Mouse (Mus musculus) heart, embryonic 15.5 days (tissue): ENCODE results near the gene Gm20479. TPM values are rescaled to one million over a fixed set of nuclear protein-coding genes. Genes with fewer than 3 reads are reported as not detected.

Experiments
- ATAC-seq: fragments of 200-750 bp; cut with Nextera tagmentation; replicated peaks from 2 replicates; pipeline ENCODE4 v1.8.0; 2017; ENCODE audit warnings: low read depth, moderate TSS enrichment; ENCODE audit not compliant: insufficient number of reproducible peaks, insufficient read depth, low FRiP score
- H3K27ac ChIP-seq: fragments of 300-500 bp; sonication (generic); 2 replicates; pipeline ENCODE4 v1.5.1; 2015; ENCODE audit warnings: mild to moderate bottlenecking, inconsistent platforms
- H3K27me3 ChIP-seq: fragments of 300-500 bp; sonication (generic); 2 replicates; pipeline ENCODE4 v1.6.1; 2015; ENCODE audit warnings: inconsistent platforms
- H3K36me3 ChIP-seq: fragments of 300-500 bp; sonication (generic); 2 replicates; pipeline ENCODE4 v1.6.1; 2015; ENCODE audit warnings: mild to moderate bottlenecking, inconsistent platforms
- H3K4me1 ChIP-seq: fragments of 300-500 bp; sonication (generic); replicated peaks from 2 replicates; pipeline ENCODE4 v1.6.1; 2015; ENCODE audit warnings: inconsistent platforms
- H3K4me2 ChIP-seq: fragments of 300-500 bp; sonication (generic); 2 replicates; pipeline ENCODE4 v1.6.1; 2015; ENCODE audit warnings: inconsistent platforms, mild to moderate bottlenecking, moderate library complexity
- H3K4me3 ChIP-seq: fragments of 300-500 bp; sonication (generic); 2 replicates; pipeline ENCODE4 v1.5.1; 2015; ENCODE audit warnings: mild to moderate bottlenecking, inconsistent platforms
- H3K9ac ChIP-seq: fragments of 300-500 bp; sonication (generic); 2 replicates; pipeline ENCODE4 v1.6.1; 2015; ENCODE audit warnings: mild to moderate bottlenecking, inconsistent platforms
- H3K9me3 ChIP-seq: fragments of 300-500 bp; sonication (generic); replicated peaks from 2 replicates; pipeline ENCODE4 v1.6.1; 2016; ENCODE audit warnings: inconsistent platforms
- WGBS: fragments of 180-500 bp; shearing (Covaris S2); methylation state at CpG from one replicate; pipeline ENCODE4 v1.1.7; 2015; ENCODE audit warnings: mixed read lengths; 5-methylcytosine and 5-hydroxymethylcytosine counted together
- polyA plus RNA-seq: library from polyadenylated mRNA; unstranded; fragments of >200 nt; fragmentation: Nextera tagmentation; extraction: Ambion mirVana; gene quantifications from 2 replicates; pipeline ENCODE4 v1.2.1, GENCODE M21; 2015

Gm20479 gene
- polyA plus RNA-seq, 1 experiment from 2014 or later = not detected

DNA sequence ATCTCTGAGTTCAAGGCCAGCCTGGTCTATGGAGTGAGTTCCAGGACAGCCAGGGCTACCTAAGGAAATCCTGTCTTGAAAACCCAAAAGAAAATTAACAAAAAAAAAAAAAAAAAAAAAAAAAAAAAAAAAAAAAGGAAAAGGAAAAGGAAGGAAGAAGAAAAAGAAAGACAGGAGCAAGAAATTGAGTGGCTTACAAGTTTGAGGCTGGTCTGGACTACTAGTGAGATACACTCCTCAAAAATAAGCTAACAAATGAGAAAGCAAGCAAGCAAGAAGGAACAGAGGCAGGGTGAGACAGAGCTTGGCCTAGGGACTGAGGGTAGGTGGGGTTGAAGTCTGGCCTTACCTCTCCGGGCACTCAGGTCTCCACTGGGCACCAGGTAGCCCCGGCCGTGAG is 47.4 kb downstream of the Gm20479 start:
- 51% methylated on average over 3 of the region's 3 CpGs for WGBS
- no peak overlapping the region for H3K4me3 ChIP-seq
- no peak overlapping the region for H3K9ac ChIP-seq
- peaks cover 22% of the 10 kb centered on the region for H3K27me3 ChIP-seq
- H3K27ac ChIP-seq = peak overlapping the region; percentile 38; the same call in 1 of the 2 replicates
- H3K4me1 ChIP-seq = peaks cover 21% of the 10 kb centered on the region
- H3K36me3 ChIP-seq = peaks cover 25% of the 10 kb centered on the region
- H3K4me2 ChIP-seq = peak overlapping the region; percentile 61
- peaks cover 6% of the 10 kb centered on the region; the same call in 1 of the 2 replicates for H3K9me3 ChIP-seq
- no peak for ATAC-seq

DNA sequence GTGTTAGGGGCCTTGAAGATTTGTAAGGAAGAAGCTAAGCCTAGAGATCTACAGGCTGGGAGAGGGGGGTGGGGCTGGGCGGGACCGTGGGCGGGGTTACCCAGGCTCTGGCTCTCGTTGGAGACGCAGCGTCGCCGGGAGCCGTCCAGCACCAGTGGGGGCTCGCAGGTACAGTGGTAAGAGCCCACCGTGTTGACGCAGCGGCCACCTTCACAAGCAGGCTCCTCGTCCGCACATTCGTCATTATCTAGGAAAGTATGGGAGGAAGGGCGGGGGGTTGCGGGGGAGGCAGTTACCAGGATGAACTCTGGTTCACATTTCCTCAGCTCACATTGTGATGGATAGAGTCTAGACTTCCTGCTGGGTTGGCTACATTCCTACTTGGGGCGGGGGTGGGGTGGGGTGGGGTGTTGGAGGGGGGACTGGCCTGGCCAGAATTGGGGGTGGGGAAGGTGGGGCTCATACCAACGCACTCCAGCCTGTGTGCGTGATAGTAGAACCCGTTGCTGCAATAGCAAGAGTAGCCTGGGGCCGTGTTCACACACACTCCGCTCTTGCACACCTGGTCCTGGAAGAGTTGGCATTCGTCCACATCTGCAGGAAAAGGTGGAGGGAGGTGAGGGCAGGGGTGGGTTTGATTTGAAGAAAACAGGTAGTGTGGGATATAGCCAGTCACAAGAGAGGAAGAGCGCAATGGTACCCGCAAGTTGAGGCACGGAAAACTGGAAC is 48.2 kb downstream of the Gm20479 start:
- peak overlapping the region; percentile 61 for H3K4me2 ChIP-seq
- H3K4me1 ChIP-seq = peaks cover 21% of the 10 kb centered on the region
- no peak overlapping the region for H3K9ac ChIP-seq

DNA sequence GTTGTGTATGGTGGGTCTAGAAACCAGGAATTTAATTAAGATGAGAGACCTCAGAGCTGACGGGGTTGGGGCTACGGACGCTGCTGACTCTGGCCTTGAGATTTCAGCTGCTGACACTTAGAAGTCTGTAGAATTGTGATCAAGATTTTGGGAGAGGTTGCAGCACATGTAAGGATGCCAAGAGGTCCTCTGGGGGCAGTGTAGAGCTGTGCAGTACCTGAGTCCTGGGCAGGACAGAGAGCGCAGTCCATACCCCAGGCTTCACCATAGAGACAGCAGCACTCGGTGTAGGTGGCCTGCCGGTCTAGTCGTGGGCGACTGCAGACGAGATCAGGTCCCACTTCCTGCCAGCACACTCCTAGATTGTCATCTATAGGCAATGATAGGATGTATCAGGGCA is 49.7 kb downstream of the Gm20479 start:
- H3K4me1 ChIP-seq = peaks cover 21% of the 10 kb centered on the region
- peaks cover 28% of the 10 kb centered on the region for H3K27me3 ChIP-seq
- H3K4me2 ChIP-seq = no peak overlapping the region
- ATAC-seq = no peak
- H3K9ac ChIP-seq = no peak overlapping the region
- 0 out of 2 replicates have a peak, but pooled peaks cover 5% of the 10 kb centered on the region for H3K36me3 ChIP-seq
- no peaks in the 10 kb centered on the region for H3K9me3 ChIP-seq
- H3K4me3 ChIP-seq = no peak overlapping the region
- no peak overlapping the region for H3K27ac ChIP-seq
- WGBS = 68% methylated on average over 9 of the region's 9 CpGs

More for the DNA sequence above, 48.2 kb downstream of the Gm20479 start:
- H3K36me3 ChIP-seq = peaks cover 17% of the 10 kb centered on the region
- H3K27me3 ChIP-seq = peaks cover 24% of the 10 kb centered on the region
- H3K9me3 ChIP-seq = 0 out of 2 replicates have a peak, but pooled peaks cover 6% of the 10 kb centered on the region
- 10% methylated on average over 28 of the region's 28 CpGs for WGBS
- peak overlapping the region; percentile 34 for H3K4me3 ChIP-seq
- no peak overlapping the region for H3K27ac ChIP-seq
- ATAC-seq = no peak

DNA sequence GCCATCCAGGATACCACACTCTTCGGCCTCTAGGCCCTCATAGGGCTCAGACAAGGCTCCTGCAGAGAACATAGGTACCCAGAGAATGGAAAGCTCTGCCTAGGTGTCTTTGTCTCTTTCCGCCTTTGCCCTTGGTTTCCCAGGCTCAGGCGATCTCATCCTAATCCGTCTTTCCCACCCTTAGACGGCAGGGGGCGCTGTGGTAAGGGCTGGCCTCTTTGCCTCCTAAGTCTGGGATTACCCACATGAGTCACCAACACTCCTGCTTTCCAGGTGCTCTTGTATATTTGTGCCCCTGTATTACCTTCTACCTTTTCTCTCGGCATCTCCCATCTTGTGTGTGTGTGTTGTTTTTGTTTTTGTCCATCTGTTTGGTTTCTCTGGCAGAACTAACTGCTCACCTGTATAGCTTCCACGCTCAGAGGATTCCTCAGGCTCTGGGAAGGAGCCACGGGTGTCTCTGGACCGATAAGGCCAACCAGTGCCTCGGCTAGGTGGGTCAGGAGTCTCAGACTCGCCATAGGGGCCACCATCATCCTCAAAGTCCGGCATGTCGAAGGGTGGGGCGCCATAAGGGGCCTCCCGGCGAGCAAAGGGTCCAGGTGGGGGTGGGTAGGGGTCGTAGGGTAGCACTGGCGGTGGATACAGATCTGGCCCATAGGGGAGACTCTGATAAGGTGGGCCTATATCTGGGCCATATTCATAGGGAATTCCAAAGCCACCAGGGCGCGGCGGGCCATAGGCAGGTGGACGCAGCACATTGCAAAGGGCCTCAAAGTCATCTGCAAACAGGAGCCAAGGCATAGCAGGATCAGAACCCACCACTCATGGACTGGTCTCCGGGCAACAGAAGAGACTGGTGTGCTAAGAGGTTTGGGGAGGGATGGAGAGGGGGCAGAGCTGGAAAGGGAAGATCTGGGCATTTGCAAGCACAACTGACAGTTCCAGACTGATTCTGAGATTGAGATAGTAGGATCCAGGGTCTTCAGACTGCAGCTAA is 50.8 kb downstream of the Gm20479 start:
- no peak overlapping the region for H3K4me2 ChIP-seq
- 0 out of 2 replicates have a peak, but pooled peaks cover 5% of the 10 kb centered on the region for H3K36me3 ChIP-seq
- H3K4me3 ChIP-seq = no peak overlapping the region
- no peak overlapping the region for H3K27ac ChIP-seq
- H3K27me3 ChIP-seq = peaks cover 31% of the 10 kb centered on the region
- peaks cover 24% of the 10 kb centered on the region for H3K4me1 ChIP-seq
- 71% methylated on average over 24 of the region's 24 CpGs for whole genome bisulfite sequencing
- no peak overlapping the region for H3K9ac ChIP-seq
- no peak for ATAC-seq
- H3K9me3 ChIP-seq = no peaks in the 10 kb centered on the region

DNA sequence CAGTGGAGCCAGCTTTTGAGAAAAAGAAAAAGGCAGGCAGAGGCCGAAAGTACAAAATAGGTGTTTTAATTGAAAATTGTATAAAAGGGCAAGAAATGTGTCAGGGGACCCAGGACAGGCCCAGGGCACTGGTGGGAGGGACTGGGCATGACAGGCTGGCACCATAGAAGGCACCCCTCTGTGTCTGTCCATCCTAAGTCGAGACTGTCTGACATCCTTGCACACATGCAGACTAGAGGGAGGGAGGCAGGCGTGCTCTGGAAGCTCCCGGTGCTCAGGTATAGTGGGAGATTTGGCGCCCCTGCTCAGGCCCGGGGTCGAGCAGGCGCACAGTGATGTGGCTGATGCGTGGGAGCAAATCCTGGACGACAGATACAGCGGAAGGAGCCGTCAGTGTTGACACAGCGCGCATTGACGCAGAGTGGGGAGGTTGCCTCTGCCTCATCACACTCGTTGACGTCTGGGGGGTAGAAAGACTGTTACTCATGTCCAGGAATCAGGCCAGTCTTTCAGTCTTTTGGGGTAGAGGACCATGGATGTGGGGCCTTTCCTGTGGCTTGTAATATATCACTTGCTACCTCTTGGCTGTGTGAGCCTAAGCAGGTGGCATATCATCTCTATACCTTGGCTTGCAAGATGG is 52.0 kb downstream of the Gm20479 start:
- H3K36me3 ChIP-seq = 0 out of 2 replicates have a peak, but pooled peaks cover 5% of the 10 kb centered on the region
- H3K9ac ChIP-seq = no peak overlapping the region
- H3K27me3 ChIP-seq = peaks cover 31% of the 10 kb centered on the region
- 74% methylated on average over 17 of the region's 17 CpGs for WGBS
- H3K4me2 ChIP-seq = no peak overlapping the region
- no peak for ATAC-seq
- no peak overlapping the region for H3K4me3 ChIP-seq
- peaks cover 14% of the 10 kb centered on the region for H3K4me1 ChIP-seq
- no peak overlapping the region for H3K27ac ChIP-seq
- H3K9me3 ChIP-seq = no peaks in the 10 kb centered on the region

Other genes with a start within 250 kb of the Gm20479 start
- gene Cyp2f2, start 237.5 kb downstream of the Gm20479 start, polyA plus RNA-seq = 4.0 and 20.7 TPM in 2 replicates
- gene Cyp2t4, start 203.7 kb downstream of the Gm20479 start, polyA plus RNA-seq = 0.11 TPM in 1 of 2 replicates, not detected in the other
- gene Egln2, start 190.6 kb downstream of the Gm20479 start, polyA plus RNA-seq = 45.7 and 65.8 TPM in 2 replicates
- gene Rab4b, start 178.5 kb downstream of the Gm20479 start, polyA plus RNA-seq = 43.0 and 52.6 TPM in 2 replicates
- gene Gm21983, start 176.3 kb downstream of the Gm20479 start, polyA plus RNA-seq = not detected in 2 replicates
- gene Mia, start 176.3 kb downstream of the Gm20479 start, polyA plus RNA-seq = 4.9 and 12.8 TPM in 2 replicates
- gene BC024978, start 161.6 kb downstream of the Gm20479 start, polyA plus RNA-seq = 2.6 and 3.1 TPM in 2 replicates
- gene Snrpa, start 161.1 kb downstream of the Gm20479 start, polyA plus RNA-seq = 111 and 166 TPM in 2 replicates
- 2.4 and 2.8 TPM in 2 replicates for gene Itpkc, start 128.8 kb downstream of the Gm20479 start, polyA plus RNA-seq
- 13.9 and 14.7 TPM in 2 replicates for gene Coq8b, start 124.4 kb downstream of the Gm20479 start, polyA plus RNA-seq
- 9.2 and 13.8 TPM in 2 replicates for gene Numbl, start 99.0 kb downstream of the Gm20479 start, polyA plus RNA-seq
- gene Ltbp4, start 19.7 kb downstream of the Gm20479 start, polyA plus RNA-seq = 61.7 and 99.9 TPM in 2 replicates
- 19.8 and 29.4 TPM in 2 replicates for gene Shkbp1, start 1.4 kb downstream of the Gm20479 start, polyA plus RNA-seq
- gene Sptbn4, start 90.3 kb upstream of the Gm20479 start, polyA plus RNA-seq = 0.11 and 0.39 TPM in 2 replicates
- gene Blvrb, start 90.6 kb upstream of the Gm20479 start, polyA plus RNA-seq = 51.4 and 67.5 TPM in 2 replicates
- 19.0 and 21.9 TPM in 2 replicates for gene Sertad3, start 116.3 kb upstream of the Gm20479 start, polyA plus RNA-seq
- 34.9 and 37.2 TPM in 2 replicates for gene Sertad1, start 129.5 kb upstream of the Gm20479 start, polyA plus RNA-seq
- 1.7 and 3.0 TPM in 2 replicates for gene Prx, start 141.9 kb upstream of the Gm20479 start, polyA plus RNA-seq
- 0.29 TPM in 2 replicates for gene Hipk4, start 165.8 kb upstream of the Gm20479 start, polyA plus RNA-seq
- 49.3 and 73.2 TPM in 2 replicates for gene Pld3, start 195.8 kb upstream of the Gm20479 start, polyA plus RNA-seq
- 36.9 and 39.1 TPM in 2 replicates for gene 2310022A10Rik, start 195.8 kb upstream of the Gm20479 start, polyA plus RNA-seq
- gene Akt2, start 234.1 kb upstream of the Gm20479 start, polyA plus RNA-seq = 69.3 and 80.4 TPM in 2 replicates